Mouse (Mus musculus) granulocyte monocyte progenitor cell, adult 5-6 weeks (primary cell): ENCODE measurements around the gene Eri2. TPM values are rescaled to one million over a fixed set of nuclear protein-coding genes. Genes with fewer than 3 reads are reported as not detected.

Experiments used
- ATAC-seq: replicated peaks from 2 replicates; pipeline ENCODE4 v1.8.0; 2016; ENCODE audit warnings: mild to moderate bottlenecking, moderate TSS enrichment, inconsistent platforms; ENCODE audit not compliant: poor library complexity, severe bottlenecking
- total RNA-seq, 2 experiments: library from RNA; stranded (forward) in 1 of 2; stranded (reverse) in 1 of 2; fragments of 200-712, 200-1000 nt in 1 of 2; fragments of >200 nt in 1 of 2; fragmentation: Nextera tagmentation in 1 of 2; gene quantifications; 2 replicates each; pipeline ENCODE4 v1.2.3; 2014 to 2017

Gene Eri2
- total RNA-seq (2014; fragmentation: Nextera tagmentation) (7.7 and 12.2 TPM in 2 replicates), total RNA-seq (2017) (15.0 and 16.5 TPM in 2 replicates)

DNA sequence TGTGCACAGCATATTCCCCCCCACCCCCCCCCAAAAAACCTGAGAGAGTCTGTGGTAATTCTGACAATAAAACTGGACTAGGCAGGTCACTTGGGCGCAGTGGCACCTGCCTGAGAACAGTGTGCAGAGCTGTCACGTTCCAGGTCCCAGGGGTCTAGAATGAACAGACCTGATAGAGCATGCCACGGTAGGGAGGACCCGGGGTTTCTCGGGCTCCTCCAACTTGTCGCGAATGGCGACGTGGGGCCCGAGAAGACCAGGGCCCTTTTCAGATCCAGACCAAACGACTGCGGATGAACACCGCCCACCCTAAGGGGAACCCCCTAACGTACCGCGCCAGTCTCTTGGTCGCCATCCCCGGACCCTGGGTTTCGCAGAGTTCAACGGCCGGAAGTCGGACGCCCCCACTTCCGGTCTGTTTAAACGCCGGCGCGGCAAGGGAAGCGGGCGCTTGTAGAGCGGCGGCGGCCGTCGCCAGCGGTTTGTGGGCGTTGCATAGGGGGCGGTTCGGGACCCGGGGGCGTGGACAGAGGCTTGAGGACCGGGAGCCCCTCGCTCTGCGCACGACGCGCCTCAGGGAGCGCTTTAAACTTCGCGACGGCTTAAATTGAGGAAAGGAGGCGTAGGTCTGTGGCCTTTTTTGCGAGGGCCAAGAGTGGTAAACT, at the start of gene Eri2, which contains the start of gene Rexo5:
TSS of gene Eri2 (minus strand) at position 473 of the 665 bp plus-strand sequence.
TSS of gene Rexo5 (plus strand) at position 421 of the 665 bp plus-strand sequence.
- ATAC-seq, result peak; percentile 98

GRCm38 (mm10) chr7:119841820-119842449, 48.1 kb upstream of the Eri2 start:
- no peak for ATAC-seq

DNA sequence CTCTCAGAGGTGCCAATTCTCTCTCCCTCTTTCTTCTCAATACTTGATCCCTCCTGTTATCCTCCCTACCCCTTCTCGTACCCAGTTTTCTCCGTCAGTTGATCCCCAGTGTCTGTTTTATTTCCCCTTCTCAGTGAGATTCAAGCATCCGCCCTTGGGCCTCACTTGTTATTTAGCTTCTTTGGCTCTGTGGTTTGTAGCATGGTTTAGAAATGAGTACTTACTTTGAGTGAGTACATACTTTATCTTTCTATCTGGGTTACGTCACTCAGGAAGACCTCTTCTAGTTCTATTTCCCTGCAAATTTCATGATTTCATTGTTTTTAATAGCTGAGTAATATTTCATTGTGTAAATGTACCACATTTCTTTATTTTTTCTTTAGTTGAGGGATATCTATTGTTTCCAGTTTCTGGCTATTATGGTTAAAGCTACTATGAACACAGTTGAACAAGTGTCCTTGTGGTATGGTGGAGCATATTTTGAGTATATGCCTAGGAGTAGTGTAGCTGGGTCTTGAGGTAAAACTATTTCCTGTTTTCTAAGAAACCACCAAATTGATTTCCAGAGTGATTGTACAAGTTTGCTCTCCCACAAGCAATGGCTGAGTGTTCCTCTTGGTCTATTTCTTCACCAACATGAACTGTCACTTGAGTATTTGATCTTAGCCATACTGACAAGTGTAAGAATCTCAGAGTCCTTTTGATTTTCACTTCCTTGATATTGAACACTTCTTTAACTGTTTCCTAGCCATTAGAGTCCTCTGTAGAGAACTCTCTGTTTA, 42.3 kb upstream of the Eri2 start:
- ATAC-seq, result peak; percentile 95

DNA sequence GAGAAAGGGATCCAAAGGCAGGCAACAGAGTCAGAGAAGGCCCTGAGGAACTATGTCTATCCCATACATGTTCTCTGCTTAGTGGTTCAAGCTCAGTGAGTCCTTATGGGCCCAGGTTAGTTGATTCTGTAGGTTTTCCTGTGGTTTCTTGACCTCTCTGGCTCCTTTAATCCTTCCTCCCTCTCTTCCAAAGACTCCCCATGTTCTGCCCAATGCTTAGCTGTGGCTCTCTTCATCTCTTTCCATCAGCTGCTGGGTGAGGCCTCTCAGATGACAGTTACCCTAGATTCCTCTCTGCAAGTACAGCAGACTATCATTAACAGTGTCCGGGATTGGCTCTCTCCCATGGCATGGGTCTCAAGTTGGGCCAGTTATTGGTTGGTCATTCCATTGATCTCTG, 41.5 kb upstream of the Eri2 start:
- ATAC-seq, result no peak

DNA sequence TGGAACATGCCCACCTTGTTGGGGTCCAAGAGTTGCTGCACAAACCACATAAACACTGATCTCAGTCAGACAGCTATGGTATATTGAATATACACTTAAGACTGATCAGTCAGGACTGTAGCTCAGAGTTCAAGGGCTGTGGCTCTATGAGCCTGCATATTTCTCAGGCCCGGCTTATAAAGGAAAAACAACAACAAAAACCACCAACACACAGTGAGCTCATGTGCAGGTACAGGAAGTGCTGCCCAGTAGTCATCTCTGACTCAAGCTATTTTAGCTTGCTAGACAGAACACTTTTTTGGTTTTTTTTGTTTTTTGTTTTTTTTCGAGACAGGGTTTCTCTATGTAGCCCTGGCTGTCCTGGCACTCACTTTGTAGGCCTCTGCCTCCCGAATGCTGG, 14.9 kb upstream of the Eri2 start:
- ATAC-seq, result no peak

- ATAC-seq, result no peak
Observed at GRCm38 (mm10) chr7:119807396-119807795, 13.5 kb upstream of the Eri2 start.

DNA sequence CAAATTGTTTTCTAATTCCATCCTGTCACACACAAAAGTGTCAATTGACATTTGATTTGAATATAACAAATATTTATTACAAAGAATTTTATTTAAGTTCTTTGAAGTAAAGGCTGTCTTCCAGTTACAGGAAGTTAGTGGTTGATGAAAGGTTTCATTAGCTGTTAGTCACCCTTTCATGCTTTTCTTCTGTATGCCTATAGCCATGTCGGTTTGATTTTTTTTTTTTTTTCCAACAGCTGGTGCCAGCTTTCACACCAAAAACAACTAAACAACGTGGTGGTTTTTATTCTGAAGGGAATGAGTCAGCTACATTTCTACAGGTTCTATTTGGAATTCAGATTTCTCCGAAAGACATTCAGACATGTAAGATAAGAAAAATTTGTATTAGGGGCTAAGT, 7.1 kb upstream of the Eri2 start:
- ATAC-seq, result no peak

DNA sequence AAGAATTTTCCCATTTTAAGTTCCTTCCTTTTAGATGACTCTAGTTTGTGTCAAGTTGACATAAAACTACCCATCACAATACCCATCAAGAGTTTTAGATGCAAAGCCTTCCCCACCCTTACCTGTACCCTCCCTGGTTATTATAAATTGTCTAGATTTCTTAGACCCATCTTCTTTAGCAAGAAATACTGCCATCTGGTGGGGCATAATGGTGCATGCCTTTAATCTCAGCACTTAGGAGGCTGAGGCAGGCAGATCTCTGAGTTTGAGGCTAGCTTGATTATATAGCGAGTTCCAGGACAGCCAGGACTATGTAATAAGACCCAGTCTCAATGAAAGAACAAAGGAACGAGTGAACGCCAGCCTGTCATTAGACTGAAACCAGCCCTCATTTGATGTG, 6.6 kb upstream of the Eri2 start:
- ATAC-seq, result no peak

DNA sequence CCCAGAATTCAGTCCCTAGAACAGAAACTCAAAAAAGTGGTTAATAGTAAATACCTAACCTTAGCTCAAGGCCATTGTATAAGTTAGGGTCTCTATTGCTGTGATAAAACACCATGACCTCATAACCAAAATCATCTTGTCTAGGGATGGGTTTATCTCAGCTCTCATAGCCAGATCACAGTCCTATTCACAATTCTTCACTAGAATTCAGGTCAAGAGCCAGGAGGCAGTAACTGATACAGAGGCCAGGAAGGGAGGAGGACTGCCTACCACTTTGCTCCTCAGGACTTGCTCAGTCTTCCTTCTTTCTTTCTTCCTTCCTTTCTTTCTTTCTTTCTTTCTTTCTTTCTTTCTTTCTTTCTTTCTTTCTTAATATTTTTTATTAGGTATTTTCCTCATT, 1.5 kb upstream of the Eri2 start:
- ATAC-seq, result no peak

DNA sequence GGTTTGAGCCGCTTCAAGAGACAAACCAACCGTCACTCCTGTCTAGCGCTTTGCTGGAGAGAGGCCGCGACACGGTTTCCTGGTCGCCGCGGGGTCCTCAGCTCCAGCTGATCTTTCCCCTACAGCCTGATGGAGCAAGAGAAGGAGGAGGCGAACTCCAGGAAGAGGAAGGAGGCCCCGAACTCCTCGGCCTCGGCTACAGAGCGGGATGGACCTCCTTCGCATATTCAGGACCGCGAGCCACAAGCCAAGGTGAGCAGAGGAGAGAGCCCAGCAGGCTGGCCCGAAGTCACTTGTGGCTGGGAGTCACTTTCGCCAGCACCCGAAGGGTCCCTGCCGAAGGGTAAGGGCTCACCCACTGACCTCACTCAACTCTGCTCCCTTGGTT, 387 bp upstream of the Eri2 start:
- peak; percentile 86 for ATAC-seq

DNA sequence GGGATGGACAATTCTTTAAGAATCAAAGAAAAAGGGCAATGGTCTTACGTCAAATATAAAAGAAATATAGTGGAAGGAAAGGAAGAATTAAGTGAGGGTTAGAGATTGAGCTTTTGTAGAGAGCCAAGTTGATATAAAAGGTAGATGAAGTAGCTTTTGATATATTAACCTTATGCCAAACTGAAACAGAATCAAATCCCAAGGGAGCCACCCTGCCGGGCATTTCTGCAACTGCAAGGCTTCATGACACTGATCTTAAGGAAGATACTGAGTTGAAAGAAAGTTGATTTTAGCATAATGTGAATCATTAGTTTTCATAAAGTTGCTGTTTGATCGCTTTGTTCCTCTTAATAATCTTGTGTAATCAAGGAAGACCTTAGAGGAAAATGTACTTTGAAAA, 4.8 kb downstream of the Eri2 start:
- ATAC-seq, result no peak

DNA sequence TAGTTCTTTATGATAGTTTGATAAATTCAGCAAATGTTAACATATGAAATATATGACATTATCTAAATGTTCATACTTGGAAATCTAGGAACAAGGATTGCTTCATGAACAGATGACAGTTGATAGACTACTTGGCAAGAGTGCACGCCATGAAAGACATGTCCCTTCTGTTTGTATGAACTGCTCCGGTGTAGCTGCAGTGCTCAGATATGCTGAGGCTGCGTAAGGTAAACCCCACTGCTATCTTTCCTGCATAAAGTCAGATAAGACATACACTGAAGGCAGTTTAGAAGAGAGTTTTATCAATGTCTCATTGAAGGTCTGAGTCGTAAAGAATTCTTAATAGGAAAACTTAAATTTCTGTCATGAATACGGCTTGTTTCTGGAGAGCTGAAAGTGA, 8.9 kb downstream of the Eri2 start:
- no peak for ATAC-seq

DNA sequence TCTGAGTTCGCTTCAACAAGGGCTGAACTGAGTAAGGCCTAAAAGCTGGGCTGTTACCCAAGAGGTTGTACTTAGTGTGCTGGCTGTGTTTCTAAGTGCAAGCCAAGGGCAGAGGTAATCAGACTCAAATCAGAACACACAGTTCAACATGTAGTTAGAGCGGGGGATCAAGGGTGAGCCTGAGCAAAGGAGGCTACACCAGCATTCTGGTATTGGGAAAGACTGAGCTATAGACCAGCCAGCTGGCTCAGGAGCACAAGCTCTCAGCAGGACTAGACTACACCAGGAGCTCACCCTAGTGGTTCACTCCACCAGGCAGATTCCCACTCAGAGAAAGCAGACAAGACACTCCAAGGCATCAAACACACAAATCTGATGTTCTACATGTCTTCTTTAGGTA, 10.4 kb downstream of the Eri2 start:
- ATAC-seq, result no peak

GRCm38 (mm10) chr7:119769895-119770294, 24.0 kb downstream of the Eri2 start:
- ATAC-seq, result no peak

- no peak for ATAC-seq
Observed at GRCm38 (mm10) chr7:119766996-119767395, 26.9 kb downstream of the Eri2 start.

GRCm38 (mm10) chr7:119764377-119764776, 29.5 kb downstream of the Eri2 start:
- no peak for ATAC-seq

DNA sequence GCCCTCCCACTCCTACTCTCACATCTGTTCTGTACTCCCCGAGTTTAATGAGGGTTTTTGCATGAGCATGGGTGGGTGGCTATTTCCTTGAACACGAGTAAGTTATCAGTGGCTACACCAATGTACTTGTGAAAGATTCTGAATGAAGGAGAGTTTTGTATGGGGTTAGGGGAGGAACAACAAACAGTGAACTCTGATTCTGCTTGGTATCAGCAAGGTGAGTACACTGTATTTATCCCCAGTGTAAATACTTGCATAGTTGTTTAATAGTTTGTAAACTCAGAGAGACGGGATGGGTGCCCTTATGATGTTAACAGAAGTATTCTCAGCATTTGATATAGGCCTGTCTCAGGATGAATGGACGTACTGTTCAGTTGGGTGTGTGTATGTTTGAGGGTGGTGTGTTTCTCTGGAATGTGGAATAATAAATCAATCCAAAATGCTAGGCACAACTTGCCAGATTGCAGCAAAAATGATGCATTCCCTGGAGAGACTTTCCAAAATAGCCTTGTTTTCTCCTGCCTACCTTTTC, 31.6 kb downstream of the Eri2 start:
- ATAC-seq, result no peak

DNA sequence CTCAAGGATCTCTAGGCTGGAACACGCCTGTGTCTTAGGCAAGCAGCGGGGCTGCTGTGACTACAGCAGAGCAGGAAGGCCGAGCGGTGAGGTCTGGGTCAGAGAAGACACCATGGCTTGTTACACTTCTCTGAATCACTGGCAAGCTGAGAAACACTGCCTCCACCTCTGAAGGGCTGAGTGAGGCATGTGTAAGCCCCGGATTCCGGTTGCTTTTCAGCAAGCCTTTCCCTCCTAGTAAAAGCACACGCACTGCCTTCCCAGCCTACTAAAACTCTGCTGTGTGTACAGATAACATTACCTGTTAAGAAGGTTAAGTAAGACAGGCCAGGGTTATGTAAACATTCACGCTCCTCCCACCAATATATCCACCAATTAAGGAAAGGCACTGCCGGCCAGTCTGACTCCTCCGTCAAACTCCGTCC, 33.3 kb downstream of the Eri2 start, which contains the start of gene Acsm3:
TSS of gene Acsm3 (plus strand) at position 397 of the 425 bp plus-strand sequence.
- no peak for ATAC-seq

DNA sequence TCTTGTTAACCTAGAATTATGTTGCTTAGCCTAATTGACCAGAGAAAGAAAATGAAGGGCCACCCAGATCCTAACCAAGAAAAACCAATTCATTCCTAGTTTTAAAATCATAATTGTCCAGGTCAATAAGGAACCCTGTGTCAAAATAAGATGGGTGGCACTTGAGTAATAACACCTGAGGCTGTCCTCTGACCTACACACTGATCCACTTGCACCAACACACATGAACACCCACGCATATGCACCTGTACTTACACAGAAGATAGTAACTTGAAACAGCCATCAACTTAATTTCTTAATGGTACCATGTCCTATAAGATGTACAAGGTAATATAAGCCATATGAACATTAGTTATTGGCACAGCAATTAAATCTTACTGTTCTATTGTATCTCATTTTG, 40.2 kb downstream of the Eri2 start:
- ATAC-seq, result no peak

- ATAC-seq, result no peak
Observed at GRCm38 (mm10) chr7:119749942-119750341, 43.9 kb downstream of the Eri2 start.

DNA sequence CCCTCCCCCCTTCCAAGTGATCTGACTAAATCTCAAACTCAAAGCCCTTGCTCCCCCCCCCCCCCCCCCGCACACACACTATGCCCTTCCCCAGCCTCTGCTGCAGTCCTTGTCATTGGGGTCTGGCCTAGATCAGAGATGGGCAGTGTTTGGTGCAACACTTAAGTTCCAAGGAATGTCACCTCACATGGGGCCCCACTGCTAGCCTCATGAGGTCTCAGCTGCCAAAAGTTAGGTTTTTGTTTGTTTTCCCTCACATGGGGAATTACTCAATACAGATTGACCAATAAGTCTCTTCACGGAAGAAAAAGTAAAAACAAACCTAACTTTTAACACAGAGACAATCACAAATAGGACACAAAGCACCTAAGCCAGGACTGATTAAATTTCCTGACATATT, 45.1 kb downstream of the Eri2 start:
- ATAC-seq, result no peak
